Mouse (Mus musculus) bone marrow macrophage, adult 2 months (primary cell): ENCODE data around the gene Slc35d3.

Experiments
- CTCF ChIP-seq: IDR thresholded peaks from 2 replicates; pipeline ENCODE4 v1.5.1; 2012; ENCODE audit warnings: low read depth, mild to moderate bottlenecking, low read length, moderate library complexity
- POLR2A ChIP-seq: IDR thresholded peaks from 2 replicates; pipeline ENCODE4 v1.6.1; 2012; ENCODE audit warnings: mild to moderate bottlenecking, low read depth, low read length, borderline replicate concordance

GRCm38 (mm10) chr10:19879161-19879560, 27.9 kb upstream of the Slc35d3 start:
- no peak for TF ChIP-seq CTCF
- TF ChIP-seq POLR2A = no peak
